Mouse (Mus musculus) thymus, adult 2 months (tissue): Measurements from ENCODE around the gene Khk.

ENCODE experiments used
- CTCF ChIP-seq: fragments of 200-500 bp; IDR thresholded peaks from 2 replicates; pipeline ENCODE4 v1.5.1; 2012; ENCODE audit warnings: mild to moderate bottlenecking, control low read depth, low read length, moderate library complexity, borderline replicate concordance; ENCODE audit not compliant: control insufficient read depth, poor library complexity, insufficient read depth; ENCODE audit errors: extremely low read depth
- POLR2A ChIP-seq: fragments of 200-500 bp; IDR thresholded peaks from 2 replicates; pipeline ENCODE4 v1.6.1; 2012; ENCODE audit warnings: mild to moderate bottlenecking, low read length, control low read depth, moderate library complexity; ENCODE audit not compliant: control insufficient read depth, poor library complexity, insufficient read depth; ENCODE audit errors: extremely low read depth

GRCm38 (mm10) chr5:30963916-30964315, 42.7 kb downstream of the Khk start:
- no peak for TF ChIP-seq CTCF
- no peak for TF ChIP-seq POLR2A
